17 mouse cellular contexts compared by ENCODE assay signal in the genomic region with DNA sequence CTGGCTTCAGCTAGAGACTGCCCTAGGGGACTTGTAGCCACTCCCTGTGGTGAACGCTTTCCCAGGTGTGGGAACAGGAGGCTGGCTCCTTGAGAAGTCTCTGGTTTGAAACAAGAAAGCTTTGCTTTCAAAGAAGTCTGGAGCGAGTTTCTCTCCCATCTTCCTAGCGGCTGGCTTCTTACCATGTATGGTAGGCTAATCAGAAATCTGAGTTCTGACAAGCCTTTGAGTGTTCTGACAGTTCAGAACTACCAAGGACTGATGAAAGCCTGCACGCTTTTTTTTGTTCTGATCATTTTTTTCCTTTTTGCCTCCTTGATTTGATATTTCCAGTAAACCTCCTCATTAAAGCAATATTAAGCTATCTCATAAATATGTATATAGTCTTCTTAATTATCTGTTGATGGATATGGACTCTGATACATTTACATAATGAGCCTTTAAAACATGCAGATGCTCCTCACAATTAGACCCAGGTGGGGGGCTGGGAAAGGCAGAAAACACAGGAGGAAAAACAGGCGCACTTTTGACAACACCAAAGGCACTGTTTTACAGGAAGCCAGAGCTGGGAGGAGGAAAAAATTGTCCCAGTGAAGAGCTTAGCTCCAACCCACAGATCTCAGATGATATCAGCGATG.
DNase-seq lines count a peak whose midpoint lies in the region; ATAC-seq and TF ChIP-seq lines count a peak whose summit lies in the region.
"Had no signal": no experiment of that assay in that cellular context is flagged by ENCODE, and none has a peak within 500 bp of the region (broad histone marks: within the 10 kb centered on the region; RNA-seq: fewer than 3 reads in every experiment).

No protein-coding gene starts in this region.

- H3K9ac ChIP-seq in forebrain, embryonic 14.5 days (ENCODE audit: low read length) = no peak overlapping the region
- no peak overlapping the region for H3K9ac ChIP-seq in midbrain, embryonic 16.5 days (ENCODE audit: low read depth, low read length)

- peak; percentile 9 for DNase-seq in layer of hippocampus, adult 11-12 months (ENCODE audit: low spot score)
- DNase-seq in layer of hippocampus, postnatal 14 days (ENCODE audit: low spot score in 2 of 2) = no peak
- DNase-seq in brain, adult 2 months (ENCODE audit: low read depth, low spot score) = peak; percentile 40
- DNase-seq in forebrain, embryonic 14.5 days (ENCODE audit: low spot score) = peak; percentile 76
- DNase-seq in lung, adult 2 months = no peak
- DNase-seq in left cerebral cortex, adult 18-20 months (ENCODE audit: low spot score in 2 of 2) = no peak
- DNase-seq: cerebellum, adult 18-20 months; cerebellum, postnatal 36 days; gastrocnemius, postnatal 25 days; kidney, adult 9 months; lung, postnatal 14 days; right cerebral cortex, postnatal 25 days; thymus, postnatal 25 days had no signal

- no peaks in the 10 kb centered on the region for H3K9me3 ChIP-seq in forebrain, embryonic 14.5 days (replicated peaks; ENCODE audit: control insufficient read depth, low read length)
- H3K9me3 ChIP-seq in midbrain, embryonic 16.5 days (replicated peaks; ENCODE audit: control insufficient read depth, low read length, poor library complexity, severe bottlenecking) = no peaks in the 10 kb centered on the region

- no peak for TF ChIP-seq CTCF in lung, adult 2 months (IDR thresholded peaks at IDR 0.05; ENCODE audit: insufficient read depth, low read length)

- H3K4me3 ChIP-seq in forebrain, embryonic 14.5 days (ENCODE audit: low read depth, low read length) = no peak overlapping the region
- no peak overlapping the region for H3K4me3 ChIP-seq in midbrain, embryonic 16.5 days (ENCODE audit: low read depth, low read length)
- no peak overlapping the region for H3K4me3 ChIP-seq in lung, adult 2 months (replicated peaks; ENCODE audit: extremely low read depth, low read depth, low read length)
- H3K4me3 ChIP-seq: erythroblast, embryonic 14.5 days; megakaryocyte, embryonic 14.5 days had no signal

- H3K4me1 ChIP-seq in forebrain, embryonic 14.5 days (ENCODE audit: control insufficient read depth, insufficient read depth, low read length) = peaks cover 26% of the 10 kb centered on the region
- H3K4me1 ChIP-seq in midbrain, embryonic 16.5 days (ENCODE audit: control insufficient read depth, insufficient read depth, low read length) = peaks cover 4% of the 10 kb centered on the region; the same call in 1 of the 2 replicates
- peaks cover 4% of the 10 kb centered on the region for H3K4me1 ChIP-seq in lung, adult 2 months (ENCODE audit: control insufficient read depth, insufficient read depth, low read length)
- H3K4me1 ChIP-seq: megakaryocyte, embryonic 14.5 days had no signal

- no peak for TF ChIP-seq POLR2A in lung, adult 2 months (IDR thresholded peaks at IDR 0.05; ENCODE audit: borderline replicate concordance, extremely low read depth, low read depth, low read length)

- H3K36me3 ChIP-seq in forebrain, embryonic 14.5 days (ENCODE audit: control insufficient read depth, insufficient read depth, low read length) = no peaks in the 10 kb centered on the region
- H3K36me3 ChIP-seq in midbrain, embryonic 16.5 days (ENCODE audit: control insufficient read depth, insufficient read depth, low read length) = no peaks in the 10 kb centered on the region

- ATAC-seq in forebrain, embryonic 14.5 days = peak; percentile 77
- ATAC-seq in midbrain, embryonic 16.5 days = peak; percentile 66
- ATAC-seq: inflammation-experienced regulatory T-cells, adult 6 months had no signal

- H3K4me2 ChIP-seq in forebrain, embryonic 14.5 days (ENCODE audit: low read length) = no peak overlapping the region
- no peak overlapping the region; the same call in 1 of the 2 replicates for H3K4me2 ChIP-seq in midbrain, embryonic 16.5 days (ENCODE audit: low read length)

- H3K27ac ChIP-seq in forebrain, embryonic 14.5 days (ENCODE audit: low read depth, low read length) = peak overlapping the region; percentile 65
- H3K27ac ChIP-seq in midbrain, embryonic 16.5 days (ENCODE audit: low read length) = peak overlapping the region; percentile 78

- H3K27me3 ChIP-seq in forebrain, embryonic 14.5 days (replicated peaks; ENCODE audit: control insufficient read depth, insufficient read depth, low read length) = no peaks in the 10 kb centered on the region
- no peaks in the 10 kb centered on the region for H3K27me3 ChIP-seq in midbrain, embryonic 16.5 days (ENCODE audit: control insufficient read depth, insufficient read depth, low read depth, low read length)

- WGBS in forebrain, embryonic 14.5 days = 56% methylated on average over 6 of the region's 6 CpGs
- 47% methylated on average over 6 of the region's 6 CpGs for WGBS in midbrain, embryonic 16.5 days
- WGBS in lung, adult 2 months = 71% methylated on average over 6 of the region's 6 CpGs

Comparison
In these comparisons a context has a peak if more than half of its experiments do, and no peak if none do; other contexts are left out.
1. DNase-seq: peak in layer of hippocampus, adult 11-12 months (single experiment), brain, adult 2 months (single experiment) and forebrain, embryonic 14.5 days (single experiment); none in layer of hippocampus, postnatal 14 days (0 of 2), lung, adult 2 months (single experiment) and left cerebral cortex, adult 18-20 months (0 of 2).